Mouse (Mus musculus): Measurements from ENCODE around the gene Agpat1. TPM values are rescaled to one million over a fixed set of nuclear protein-coding genes. Genes with fewer than 3 reads are reported as not detected.
A peak's percentile ranks its signal among the peaks of the same experiment; 100 is the strongest.

Gene Agpat1
- polyA plus RNA-seq, 1 experiment from 2014 or later, result 61.7 TPM

GRCm38 (mm10) chr17:34588767-34589166 lies 15.3 kb upstream of the Agpat1 start:
- Histone ChIP-seq H3K9me3 (ENCODE audit: control insufficient read depth, low read length) (no peaks in the 10 kb centered on the region), H3K36me3 (ENCODE audit: control insufficient read depth, insufficient read depth, low read length) (no peaks in the 10 kb centered on the region), H3K27ac (ENCODE audit: low read depth, low read length) (peak overlapping the region; percentile 100; the same call in 1 of the 2 replicates), H3K4me3 (ENCODE audit: low read length) (0 out of 2 replicates have a peak overlapping the region, but pooled peaks have one; percentile 1), H3K4me1 (ENCODE audit: control insufficient read depth, insufficient read depth, low read length) (peaks cover 43% of the 10 kb centered on the region), H3K9ac (ENCODE audit: low read depth, low read length) (no peak overlapping the region), H3K27me3 (ENCODE audit: control insufficient read depth, insufficient read depth, low read length) (no peaks in the 10 kb centered on the region), H3K4me2 (replicated peaks; ENCODE audit: low read depth, low read length) (no peak overlapping the region; the same call in 1 of the 2 replicates)
- WGBS, result 56% methylated on average over 3 of the region's 3 CpGs
- ATAC-seq (ENCODE audit: low FRiP score, low TSS enrichment), result no peak

GRCm38 (mm10) chr17:34589206-34589605 lies 14.9 kb upstream of the Agpat1 start:
- Histone ChIP-seq H3K9ac (ENCODE audit: low read depth, low read length) (no peak overlapping the region), H3K27ac (ENCODE audit: low read depth, low read length) (peak overlapping the region; percentile 100), H3K9me3 (ENCODE audit: control insufficient read depth, low read length) (no peaks in the 10 kb centered on the region), H3K27me3 (ENCODE audit: control insufficient read depth, insufficient read depth, low read length) (no peaks in the 10 kb centered on the region), H3K36me3 (ENCODE audit: control insufficient read depth, insufficient read depth, low read length) (peaks cover 3% of the 10 kb centered on the region; the same call in 1 of the 2 replicates), H3K4me3 (ENCODE audit: low read length) (no peak overlapping the region; the same call in 1 of the 2 replicates), H3K4me2 (replicated peaks; ENCODE audit: low read depth, low read length) (peak overlapping the region; percentile 94; the same call in 1 of the 2 replicates), H3K4me1 (ENCODE audit: control insufficient read depth, insufficient read depth, low read length) (peaks cover 47% of the 10 kb centered on the region)
- WGBS, result 16% methylated on average over 7 of the region's 7 CpGs
- no peak for ATAC-seq (ENCODE audit: low FRiP score, low TSS enrichment)

- Histone ChIP-seq H3K4me1 (ENCODE audit: control insufficient read depth, insufficient read depth, low read length) (peaks cover 52% of the 10 kb centered on the region), H3K4me2 (replicated peaks; ENCODE audit: low read depth, low read length) (peak within 1 kb of the TSS; percentile 94), H3K9me3 (ENCODE audit: control insufficient read depth, low read length) (no peaks in the 10 kb centered on the region), H3K4me3 (ENCODE audit: low read length) (peak within 1 kb of the TSS; percentile 88; the same call in 1 of the 2 replicates), H3K27ac (ENCODE audit: low read depth, low read length) (peak within 1 kb of the TSS; percentile 100), H3K36me3 (ENCODE audit: control insufficient read depth, insufficient read depth, low read length) (peaks cover 8% of the 10 kb centered on the region; the same call in 1 of the 2 replicates), H3K9ac (ENCODE audit: low read depth, low read length) (peak within 1 kb of the TSS; percentile 40; the same call in 1 of the 2 replicates), H3K27me3 (ENCODE audit: control insufficient read depth, insufficient read depth, low read length) (no peaks in the 10 kb centered on the region)
- 10% methylated on average over 7 of the region's 7 CpGs for WGBS
- ATAC-seq (ENCODE audit: low FRiP score, low TSS enrichment), result no peak
Measured at GRCm38 (mm10) chr17:34589681-34590101, 14.4 kb upstream of the Agpat1 start, which contains the start of gene Gpsm3. Gene Gpsm3 (plus strand): TSS chr17:34589806.

GRCm38 (mm10) chr17:34590154-34590987 lies 13.7 kb upstream of the Agpat1 start:
- H3K27me3 ChIP-seq (ENCODE audit: control insufficient read depth, insufficient read depth, low read length), result no peaks in the 10 kb centered on the region
- no peak for ATAC-seq (ENCODE audit: low FRiP score, low TSS enrichment)
- H3K27ac ChIP-seq (ENCODE audit: low read depth, low read length), result peak overlapping the region; percentile 100
- H3K4me2 ChIP-seq (replicated peaks; ENCODE audit: low read depth, low read length), result peak overlapping the region; percentile 94
- peak overlapping the region; percentile 88; the same call in 1 of the 2 replicates for H3K4me3 ChIP-seq (ENCODE audit: low read length)
- peaks cover 57% of the 10 kb centered on the region for H3K4me1 ChIP-seq (ENCODE audit: control insufficient read depth, insufficient read depth, low read length)
- peak overlapping the region; percentile 40 for H3K9ac ChIP-seq (ENCODE audit: low read depth, low read length)
- 46% methylated on average over 15 of the region's 15 CpGs for WGBS
- H3K36me3 ChIP-seq (ENCODE audit: control insufficient read depth, insufficient read depth, low read length), result peaks cover 14% of the 10 kb centered on the region; the same call in 1 of the 2 replicates
- H3K9me3 ChIP-seq (ENCODE audit: control insufficient read depth, low read length), result no peaks in the 10 kb centered on the region

GRCm38 (mm10) chr17:34591029-34591993 lies 12.8 kb upstream of the Agpat1 start, which contains the start of gene Pbx2:
Gene Pbx2 (plus strand): TSS chr17:34591266.
- peak within 1 kb of the TSS; percentile 99 for H3K9ac ChIP-seq (ENCODE audit: low read depth, low read length)
- peak within 1 kb of the TSS; percentile 100 for H3K27ac ChIP-seq (ENCODE audit: low read depth, low read length)
- H3K4me1 ChIP-seq (ENCODE audit: control insufficient read depth, insufficient read depth, low read length), result peaks cover 61% of the 10 kb centered on the region
- H3K36me3 ChIP-seq (ENCODE audit: control insufficient read depth, insufficient read depth, low read length), result peaks cover 23% of the 10 kb centered on the region
- 1% methylated on average over 21 of the region's 21 CpGs for WGBS
- peak within 1 kb of the TSS; percentile 88 for H3K4me3 ChIP-seq (ENCODE audit: low read length)
- peak within 1 kb of the TSS; percentile 94 for H3K4me2 ChIP-seq (replicated peaks; ENCODE audit: low read depth, low read length)
- no peaks in the 10 kb centered on the region for H3K27me3 ChIP-seq (ENCODE audit: control insufficient read depth, insufficient read depth, low read length)
- H3K9me3 ChIP-seq (ENCODE audit: control insufficient read depth, low read length), result no peaks in the 10 kb centered on the region
- ATAC-seq (ENCODE audit: low FRiP score, low TSS enrichment), result peak; percentile 33

GRCm38 (mm10) chr17:34591994-34592375 lies 12.1 kb upstream of the Agpat1 start:
- peak overlapping the region; percentile 88 for H3K4me3 ChIP-seq (ENCODE audit: low read length)
- peak overlapping the region; percentile 99 for H3K9ac ChIP-seq (ENCODE audit: low read depth, low read length)
- H3K36me3 ChIP-seq (ENCODE audit: control insufficient read depth, insufficient read depth, low read length), result peaks cover 26% of the 10 kb centered on the region
- peak; percentile 70 for ATAC-seq (ENCODE audit: low FRiP score, low TSS enrichment)
- H3K27me3 ChIP-seq (ENCODE audit: control insufficient read depth, insufficient read depth, low read length), result no peaks in the 10 kb centered on the region
- H3K27ac ChIP-seq (ENCODE audit: low read depth, low read length), result peak overlapping the region; percentile 100
- H3K4me2 ChIP-seq (replicated peaks; ENCODE audit: low read depth, low read length), result peak overlapping the region; percentile 94
- H3K4me1 ChIP-seq (ENCODE audit: control insufficient read depth, insufficient read depth, low read length), result peaks cover 68% of the 10 kb centered on the region
- WGBS, result under 1% methylated on average over 33 of the region's 35 CpGs
- H3K9me3 ChIP-seq (ENCODE audit: control insufficient read depth, low read length), result no peaks in the 10 kb centered on the region

- Histone ChIP-seq H3K36me3 (ENCODE audit: control insufficient read depth, insufficient read depth, low read length) (peaks cover 26% of the 10 kb centered on the region), H3K9me3 (ENCODE audit: control insufficient read depth, low read length) (no peaks in the 10 kb centered on the region), H3K4me2 (replicated peaks; ENCODE audit: low read depth, low read length) (peak overlapping the region; percentile 94), H3K9ac (ENCODE audit: low read depth, low read length) (peak overlapping the region; percentile 99), H3K4me3 (ENCODE audit: low read length) (peak overlapping the region; percentile 88), H3K27me3 (ENCODE audit: control insufficient read depth, insufficient read depth, low read length) (no peaks in the 10 kb centered on the region), H3K4me1 (ENCODE audit: control insufficient read depth, insufficient read depth, low read length) (peaks cover 75% of the 10 kb centered on the region), H3K27ac (ENCODE audit: low read depth, low read length) (peak overlapping the region; percentile 100)
- peak; percentile 6; the same call in 1 of the 2 replicates for ATAC-seq (ENCODE audit: low FRiP score, low TSS enrichment)
- WGBS, result under 1% methylated on average over 29 of the region's 32 CpGs
Measured at GRCm38 (mm10) chr17:34592581-34593549, 11.2 kb upstream of the Agpat1 start.

Measured in kidney, embryonic 14.5 days (tissue).